Mouse (Mus musculus) olfactory bulb, adult 2 months (tissue): ENCODE results near the gene E2f4. TPM values are rescaled to one million over a fixed set of nuclear protein-coding genes. Genes with fewer than 3 reads are reported as not detected.

Source experiments
- H3K27ac ChIP-seq: fragments of 200-500 bp; 2 replicates; pipeline ENCODE4 v1.5.1; 2012; ENCODE audit warnings: low read depth, low read length; ENCODE audit not compliant: insufficient read depth
- H3K4me1 ChIP-seq: fragments of 200-500 bp; 2 replicates; pipeline ENCODE4 v1.6.1; 2012; ENCODE audit warnings: low read length; ENCODE audit not compliant: control insufficient read depth, insufficient read depth
- H3K4me3 ChIP-seq: fragments of 200-500 bp; 2 replicates; pipeline ENCODE4 v1.5.1; 2012; ENCODE audit warnings: mild to moderate bottlenecking, low read depth, low read length, moderate library complexity; ENCODE audit not compliant: insufficient read depth
- CTCF ChIP-seq: fragments of 200-500 bp; IDR thresholded peaks from 2 replicates; pipeline ENCODE4 v1.5.1; 2012; ENCODE audit warnings: low read depth, mild to moderate bottlenecking, low read length, moderate library complexity; ENCODE audit not compliant: insufficient read depth
- POLR2A ChIP-seq: fragments of 200-500 bp; IDR thresholded peaks from 2 replicates; pipeline ENCODE4 v1.6.1; 2012; ENCODE audit warnings: mild to moderate bottlenecking, low read depth, low read length, moderate library complexity; ENCODE audit not compliant: insufficient read depth
- WGBS: fragments of 180-500 bp; shearing (Covaris S2); methylation state at CpG from one replicate; pipeline ENCODE4 v1.1.7; 2018; 5-methylcytosine and 5-hydroxymethylcytosine counted together
- polyA plus RNA-seq: library from polyadenylated mRNA; stranded (reverse); fragments of >200 nt; gene quantifications from 2 replicates; pipeline ENCODE4 v1.2.4, GENCODE M21; 2012; ENCODE audit warnings: low replicate concordance; ENCODE audit not compliant: missing spikeins, insufficient read depth, insufficient read length

Gene E2f4
- polyA plus RNA-seq, 1 experiment = not detected

GRCm38 (mm10) chr8:105299962-105300361, 2.5 kb downstream of the E2f4 start:
- Histone ChIP-seq H3K4me1 (peaks cover 21% of the 10 kb centered on the region), H3K27ac (no peak overlapping the region), H3K4me3 (no peak overlapping the region)
- WGBS = 94% methylated on average over 8 of the region's 8 CpGs
- TF ChIP-seq POLR2A = no peak

GRCm38 (mm10) chr8:105303396-105303795, 5.9 kb downstream of the E2f4 start:
- 63% methylated on average over 8 of the region's 8 CpGs for WGBS
- no peak for TF ChIP-seq CTCF
- no peak for TF ChIP-seq POLR2A

GRCm38 (mm10) chr8:105303874-105304273, 6.4 kb downstream of the E2f4 start:
- Histone ChIP-seq H3K4me1 (peaks cover 28% of the 10 kb centered on the region), H3K27ac (no peak overlapping the region), H3K4me3 (no peak overlapping the region)
- no peak for TF ChIP-seq POLR2A
- no peak for TF ChIP-seq CTCF
- WGBS = 71% methylated on average over 9 of the region's 9 CpGs

More at GRCm38 (mm10) chr8:105303396-105303795, 5.9 kb downstream of the E2f4 start:
- peaks cover 32% of the 10 kb centered on the region for H3K4me1 ChIP-seq
- no peak overlapping the region for H3K27ac ChIP-seq
- no peak overlapping the region for H3K4me3 ChIP-seq

DNA sequence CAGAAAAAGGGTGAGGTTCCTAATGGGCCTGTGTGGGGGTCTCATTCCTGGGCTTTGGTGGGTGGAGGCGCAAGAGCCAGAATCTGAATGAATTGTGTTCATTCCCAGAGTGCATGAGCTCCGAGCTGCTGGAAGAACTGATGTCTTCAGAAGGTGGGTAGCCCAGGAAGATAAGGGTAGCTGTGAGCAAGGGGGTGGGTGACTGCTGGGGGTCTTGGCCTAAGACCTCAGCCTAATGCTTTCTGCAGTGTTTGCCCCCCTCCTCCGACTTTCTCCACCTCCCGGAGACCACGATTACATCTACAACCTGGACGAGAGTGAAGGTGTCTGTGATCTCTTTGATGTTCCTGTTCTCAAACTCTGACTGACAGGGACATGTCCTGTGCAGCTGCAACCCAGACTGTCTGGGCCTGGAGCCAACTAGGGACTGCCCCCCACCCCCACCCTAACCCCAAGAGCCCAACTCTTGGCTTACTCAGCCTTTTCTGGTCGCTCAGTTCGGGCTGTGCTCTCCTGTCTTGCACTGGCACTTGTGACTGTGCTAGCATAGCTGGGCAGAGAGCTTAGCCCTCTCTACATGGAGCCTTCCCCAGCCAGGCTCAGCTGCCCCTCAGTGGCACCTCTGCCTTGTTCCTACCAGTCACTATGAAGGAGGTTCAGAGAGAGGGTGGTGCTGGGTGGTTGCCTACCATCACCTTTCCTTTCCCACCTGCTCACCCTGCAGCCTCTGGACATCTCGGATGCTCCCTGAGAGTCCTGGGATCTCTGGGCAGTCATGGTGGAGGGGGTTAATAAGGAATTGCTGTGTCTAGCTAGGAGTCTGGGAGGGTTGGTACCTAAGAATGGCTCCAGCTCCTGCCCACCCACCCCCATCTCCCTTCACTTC, 7.1 kb downstream of the E2f4 start:
- Histone ChIP-seq H3K4me3 (no peak overlapping the region), H3K4me1 (peaks cover 27% of the 10 kb centered on the region), H3K27ac (no peak overlapping the region; the same call in 1 of the 2 replicates)
- TF ChIP-seq CTCF (no peak), POLR2A (no peak)
- 47% methylated on average over 9 of the region's 9 CpGs for WGBS

GRCm38 (mm10) chr8:105305211-105306145, 8.0 kb downstream of the E2f4 start, which contains the start of gene Elmo3:
TSS of gene Elmo3 (plus strand) at chr8:105305601.
- TF ChIP-seq POLR2A = no peak
- H3K27ac ChIP-seq = no peak within 1 kb of the TSS; the same call in 1 of the 2 replicates
- H3K4me1 ChIP-seq = peaks cover 27% of the 10 kb centered on the region
- H3K4me3 ChIP-seq = peak within 1 kb of the TSS; percentile 31
- WGBS = 4% methylated on average over 30 of the region's 30 CpGs

DNA sequence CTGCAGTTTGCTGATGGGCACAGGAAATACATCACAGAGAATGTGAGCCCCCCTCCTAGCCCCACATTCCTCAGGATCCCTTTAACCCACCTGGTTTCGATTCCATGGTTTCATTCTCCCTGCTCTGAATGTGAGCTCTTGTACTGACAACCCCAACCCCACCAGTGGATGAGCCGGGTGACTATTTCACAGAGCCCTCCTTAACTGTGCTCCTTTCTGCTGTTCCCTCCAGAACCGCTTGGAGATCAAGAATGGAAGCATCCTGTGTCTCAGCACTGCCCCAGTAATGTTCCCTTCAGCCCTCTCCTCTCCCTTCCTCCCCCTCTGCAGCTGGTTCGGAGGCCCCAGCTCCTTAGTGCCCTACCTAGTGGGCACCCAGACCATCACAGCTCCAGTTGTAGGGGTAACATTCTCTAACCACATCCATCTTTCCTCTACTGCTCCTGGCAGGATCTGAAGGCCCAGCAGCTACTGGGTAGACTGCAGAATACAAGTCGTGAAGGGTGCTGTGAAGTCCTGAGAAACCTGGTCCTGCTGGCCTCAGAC, 8.8 kb downstream of the E2f4 start:
- H3K4me3 ChIP-seq = no peak overlapping the region
- WGBS = 43% methylated on average over 5 of the region's 5 CpGs
- H3K4me1 ChIP-seq = peaks cover 27% of the 10 kb centered on the region
- TF ChIP-seq CTCF (no peak), POLR2A (no peak; the same call in 1 of the 2 replicates)
- no peak overlapping the region for H3K27ac ChIP-seq

- Histone ChIP-seq H3K27ac (no peak overlapping the region), H3K4me3 (no peak overlapping the region), H3K4me1 (peaks cover 27% of the 10 kb centered on the region)
- no peak for TF ChIP-seq POLR2A
- TF ChIP-seq CTCF = no peak
- WGBS = 95% methylated on average over 13 of the region's 13 CpGs
Observed at GRCm38 (mm10) chr8:105307670-105308069, 10.2 kb downstream of the E2f4 start.

GRCm38 (mm10) chr8:105308428-105308827, 11.0 kb downstream of the E2f4 start:
- Histone ChIP-seq H3K4me1 (peaks cover 26% of the 10 kb centered on the region), H3K4me3 (no peak overlapping the region), H3K27ac (no peak overlapping the region)
- TF ChIP-seq CTCF = no peak
- TF ChIP-seq POLR2A = no peak
- WGBS = 94% methylated on average over 10 of the region's 10 CpGs
